ENCODE assay signal across 34 mouse cellular contexts in the genomic region with DNA sequence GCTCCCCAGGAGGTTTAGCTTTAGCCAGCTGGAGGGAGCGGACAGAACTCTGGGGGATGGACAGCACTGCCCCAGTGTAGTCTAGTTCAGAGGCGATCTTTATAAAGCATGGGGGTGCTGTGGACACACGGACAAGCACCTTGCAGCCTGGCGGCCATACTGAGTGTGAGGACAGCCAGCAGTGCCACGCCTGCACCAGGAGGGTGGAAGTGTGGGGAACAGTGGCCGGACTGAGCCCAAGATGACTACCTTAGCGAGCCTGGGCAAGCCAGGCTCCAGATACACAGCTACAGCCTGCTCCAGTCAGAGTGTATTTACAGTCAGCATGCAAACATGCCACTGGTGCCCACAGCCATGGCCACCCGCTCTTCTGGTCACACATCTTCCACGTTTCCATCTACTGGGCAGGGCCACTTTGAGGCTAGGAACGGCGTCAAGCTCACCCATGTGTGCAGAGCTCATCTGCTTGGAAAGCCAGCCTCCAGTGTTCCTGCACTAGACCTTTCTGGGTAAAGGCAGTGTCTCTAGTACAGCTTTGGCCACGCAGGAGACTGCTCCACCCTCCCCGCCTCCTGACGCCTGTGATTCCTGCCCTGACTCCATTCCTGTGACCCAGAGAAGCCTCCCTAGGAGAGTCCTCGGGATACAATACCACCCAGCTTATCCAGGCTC. TPM values are rescaled to one million over a fixed set of nuclear protein-coding genes. Genes with fewer than 3 reads are reported as not detected.
DNase-seq lines count a peak whose midpoint lies in the region; ATAC-seq and TF ChIP-seq lines count a peak whose summit lies in the region.
"Had no signal": no experiment of that assay in that cellular context is flagged by ENCODE, and none has a peak within 500 bp of the region (broad histone marks: within the 10 kb centered on the region; RNA-seq: fewer than 3 reads in every experiment).

No protein-coding gene starts in this region.

- no peaks in the 10 kb centered on the region for H3K27me3 ChIP-seq in midbrain, embryonic 12.5 days
- H3K27me3 ChIP-seq in midbrain, embryonic 15.5 days (replicated peaks), result no peaks in the 10 kb centered on the region
- H3K27me3 ChIP-seq: CH12.LX; embryonic facial prominence, embryonic 13.5 days; heart, embryonic 12.5 days; heart, embryonic 15.5 days; hindbrain, embryonic 13.5 days had no signal

- no peak overlapping the region for H3K4me2 ChIP-seq in midbrain, embryonic 12.5 days (replicated peaks)
- no peak overlapping the region for H3K4me2 ChIP-seq in midbrain, embryonic 15.5 days
- H3K4me2 ChIP-seq: embryonic facial prominence, embryonic 13.5 days; heart, embryonic 12.5 days; heart, embryonic 15.5 days; hindbrain, embryonic 13.5 days had no signal

- H3K4me3 ChIP-seq in layer of hippocampus, adult 2 months, result peak overlapping the region; percentile 4
- H3K4me3 ChIP-seq in midbrain, embryonic 12.5 days, result no peak overlapping the region
- no peak overlapping the region for H3K4me3 ChIP-seq in midbrain, embryonic 15.5 days
- no peak overlapping the region for H3K4me3 ChIP-seq in cortical plate, adult 2 months (ENCODE audit: insufficient read depth, low read length)
- H3K4me3 ChIP-seq: embryonic facial prominence, embryonic 10.5 days; embryonic facial prominence, embryonic 13.5 days; erythroblast, embryonic 14.5 days; gastrocnemius, adult 2 months; heart, embryonic 12.5 days; heart, embryonic 15.5 days; hindbrain, embryonic 10.5 days; hindbrain, embryonic 13.5 days had no signal

- TF ChIP-seq POLR2A in cortical plate, adult 2 months (IDR thresholded peaks at IDR 0.05; ENCODE audit: extremely low read depth, insufficient read depth, low read length), result no peak

- no peaks in the 10 kb centered on the region for H3K9me3 ChIP-seq in midbrain, embryonic 12.5 days
- no peaks in the 10 kb centered on the region for H3K9me3 ChIP-seq in midbrain, embryonic 15.5 days
- H3K9me3 ChIP-seq: embryonic facial prominence, embryonic 10.5 days; embryonic facial prominence, embryonic 13.5 days; G1E; heart, embryonic 12.5 days; heart, embryonic 15.5 days; hindbrain, embryonic 10.5 days; hindbrain, embryonic 13.5 days had no signal

- no peak for TF ChIP-seq CTCF in layer of hippocampus, adult 2 months (conservative IDR thresholded peaks at IDR 0.05)
- TF ChIP-seq CTCF in cortical plate, adult 2 months (IDR thresholded peaks at IDR 0.05; ENCODE audit: extremely low read depth, insufficient read depth, low read length), result no peak

- H3K4me1 ChIP-seq in midbrain, embryonic 12.5 days, result peaks cover 27% of the 10 kb centered on the region
- peaks cover 26% of the 10 kb centered on the region for H3K4me1 ChIP-seq in midbrain, embryonic 15.5 days
- peaks cover 10% of the 10 kb centered on the region for H3K4me1 ChIP-seq in cortical plate, adult 2 months (ENCODE audit: control insufficient read depth, insufficient read depth, low read length)

- peaks cover 38% of the 10 kb centered on the region for H3K36me3 ChIP-seq in midbrain, embryonic 12.5 days
- peaks cover 19% of the 10 kb centered on the region; the same call in 1 of the 2 replicates for H3K36me3 ChIP-seq in midbrain, embryonic 15.5 days (replicated peaks)

- DNase-seq in heart, adult 11 months, result peak; percentile 74
- no peak for DNase-seq in heart, postnatal 10 days
- DNase-seq in layer of hippocampus, adult 2 months (ENCODE audit: low spot score in 2 of 2), result peak in 1 of 2 experiments; percentile 8
- DNase-seq in layer of hippocampus, postnatal 36 days, result no peak
- DNase-seq: B cell, adult 2 months; cerebellum, adult 11 months; cerebellum, adult 2 months; cerebellum, adult 9-11 months; embryo, embryonic 11 days; forebrain, postnatal 0 days; gastrocnemius, adult 2 months; gastrocnemius, postnatal 14 days; heart, adult 18-20 months; heart, postnatal 14 days had no signal

- WGBS in midbrain, embryonic 12.5 days, result 89% methylated on average over 15 of the region's 15 CpGs
- 95% methylated on average over 15 of the region's 15 CpGs for WGBS in midbrain, embryonic 15.5 days

- intact Hi-C loops in heart, postnatal 10 days (cut with DNase I), result no loop called here

- H3K9ac ChIP-seq in midbrain, embryonic 12.5 days (replicated peaks), result 0 out of 2 replicates have a peak overlapping the region, but pooled peaks have one; percentile 5
- no peak overlapping the region for H3K9ac ChIP-seq in midbrain, embryonic 15.5 days
- H3K9ac ChIP-seq: embryonic facial prominence, embryonic 13.5 days; forebrain, postnatal 0 days; heart, embryonic 12.5 days; heart, embryonic 15.5 days; hindbrain, embryonic 13.5 days had no signal

- H3K27ac ChIP-seq in layer of hippocampus, adult 2 months, result peak overlapping the region; percentile 95
- H3K27ac ChIP-seq in midbrain, embryonic 12.5 days (replicated peaks), result no peak overlapping the region
- H3K27ac ChIP-seq in midbrain, embryonic 15.5 days, result no peak overlapping the region
- H3K27ac ChIP-seq in cortical plate, adult 2 months (ENCODE audit: insufficient read depth, low read length), result peak overlapping the region; percentile 14; the same call in 1 of the 2 replicates
- H3K27ac ChIP-seq: embryonic facial prominence, embryonic 10.5 days; embryonic facial prominence, embryonic 13.5 days; gastrocnemius, adult 2 months; heart, embryonic 15.5 days; hindbrain, embryonic 10.5 days; hindbrain, embryonic 13.5 days had no signal

- no peak for ATAC-seq in midbrain, embryonic 12.5 days (ENCODE audit: low FRiP score, low read depth)
- ATAC-seq in midbrain, embryonic 15.5 days (replicated peaks), result no peak
- ATAC-seq: forebrain, embryonic 14.5 days; forebrain, postnatal 0 days; hindbrain, embryonic 16.5 days had no signal

RNA-seq across cellular contexts. Expression of a gene that starts 4.1 kb away (rescaled TPM):
- total RNA-seq in heart, postnatal 10 days (2021), result 100 to 1,000 TPM; 221 to 231 TPM
- 100 to 1,000 TPM; 321 to 335 TPM for total RNA-seq in layer of hippocampus, adult 2 months (2021)
- total RNA-seq in layer of hippocampus, postnatal 36 days (2021), result 100 to 1,000 TPM; 336 to 386 TPM
- polyA plus RNA-seq in midbrain, embryonic 12.5 days (2016; fragmentation: Nextera tagmentation; extraction: Ambion mirVana), result 389 and 410 TPM in 2 replicates
- 526 and 562 TPM in 2 replicates for polyA plus RNA-seq in midbrain, embryonic 15.5 days (2015; fragmentation: Nextera tagmentation; extraction: Ambion mirVana)
- 363 and 403 TPM in 2 replicates for polyA plus RNA-seq in cortical plate, adult 2 months (2012; rRNA removed)

RNA-seq across cellular contexts. Expression of a gene that starts 11.0 kb away (rescaled TPM):
- not detected for total RNA-seq in heart, postnatal 10 days (2021)
- 1 to 10 TPM in 1 of 2 experiments, under 1 TPM in 1; 0.61 to 1.2 TPM for total RNA-seq in layer of hippocampus, adult 2 months (2021)
- total RNA-seq in layer of hippocampus, postnatal 36 days (2021), result under 1 TPM; 0.15 to 0.35 TPM
- polyA plus RNA-seq in midbrain, embryonic 12.5 days (2016; fragmentation: Nextera tagmentation; extraction: Ambion mirVana), result not detected in 2 replicates
- polyA plus RNA-seq in midbrain, embryonic 15.5 days (2015; fragmentation: Nextera tagmentation; extraction: Ambion mirVana), result 0.35 TPM in 1 of 2 replicates, not detected in the other
- polyA plus RNA-seq in cortical plate, adult 2 months (2012; rRNA removed), result 0.27 and 0.49 TPM in 2 replicates
- total RNA-seq: adrenal gland, adult 2 months; adrenal gland, postnatal 14 days; CH12.LX; forebrain, postnatal 0 days; gastrocnemius, adult 2 months; heart, adult 18-20 months; heart, postnatal 14 days had no signal
- polyA plus RNA-seq: embryonic facial prominence, embryonic 13.5 days; forebrain, embryonic 14.5 days; G1E; heart, embryonic 12.5 days; heart, embryonic 15.5 days had no signal

RNA-seq across cellular contexts. Expression of a gene that starts 20.0 kb away (rescaled TPM):
- not detected for total RNA-seq in heart, postnatal 10 days (2021)
- under 1 TPM in 1 of 2 experiments, not detected in 1; 0.08 TPM for total RNA-seq in layer of hippocampus, adult 2 months (2021)
- not detected for total RNA-seq in layer of hippocampus, postnatal 36 days (2021)
- 0.10 TPM in 1 of 2 replicates, not detected in the other for polyA plus RNA-seq in midbrain, embryonic 12.5 days (2016; fragmentation: Nextera tagmentation; extraction: Ambion mirVana)
- polyA plus RNA-seq in midbrain, embryonic 15.5 days (2015; fragmentation: Nextera tagmentation; extraction: Ambion mirVana), result not detected in 2 replicates
- not detected in 2 replicates for polyA plus RNA-seq in cortical plate, adult 2 months (2012; rRNA removed)
- total RNA-seq: adrenal gland, adult 2 months; adrenal gland, postnatal 14 days; adrenal gland, postnatal 4 days; common myeloid progenitor, adult 5-6 weeks; forebrain, postnatal 0 days; gastrocnemius, adult 2 months; gastrocnemius, postnatal 14 days; gastrocnemius, postnatal 4 days; heart, adult 18-20 months; heart, postnatal 14 days had no signal
- polyA plus RNA-seq: adrenal gland, adult 2 months; cerebellum, adult 2 months; embryonic facial prominence, embryonic 10.5 days; embryonic facial prominence, embryonic 13.5 days; erythroblast, embryonic 14.5 days; forebrain, embryonic 14.5 days; forebrain, postnatal 0 days; G1E; heart, embryonic 12.5 days; heart, embryonic 15.5 days; hindbrain, embryonic 13.5 days; hindbrain, embryonic 16.5 days had no signal

RNA-seq across cellular contexts. Expression of a gene that starts 32.1 kb away (rescaled TPM):
- not detected for total RNA-seq in heart, postnatal 10 days (2021)
- total RNA-seq in layer of hippocampus, adult 2 months (2021), result not detected
- total RNA-seq in layer of hippocampus, postnatal 36 days (2021), result not detected
- polyA plus RNA-seq in midbrain, embryonic 12.5 days (2016; fragmentation: Nextera tagmentation; extraction: Ambion mirVana), result not detected in 2 replicates
- polyA plus RNA-seq in midbrain, embryonic 15.5 days (2015; fragmentation: Nextera tagmentation; extraction: Ambion mirVana), result not detected in 2 replicates
- polyA plus RNA-seq in cortical plate, adult 2 months (2012; rRNA removed), result not detected in 2 replicates
- total RNA-seq: adrenal gland, adult 2 months; adrenal gland, postnatal 14 days; adrenal gland, postnatal 4 days; common myeloid progenitor, adult 5-6 weeks; forebrain, postnatal 0 days; gastrocnemius, adult 2 months; gastrocnemius, postnatal 14 days; gastrocnemius, postnatal 4 days; heart, adult 18-20 months; heart, postnatal 14 days had no signal
- polyA plus RNA-seq: adrenal gland, adult 2 months; cerebellum, adult 2 months; embryonic facial prominence, embryonic 10.5 days; embryonic facial prominence, embryonic 13.5 days; erythroblast, embryonic 14.5 days; forebrain, embryonic 14.5 days; forebrain, postnatal 0 days; frontal cortex, adult 2 months; G1E; heart, embryonic 12.5 days; heart, embryonic 15.5 days; hindbrain, embryonic 10.5 days; hindbrain, embryonic 13.5 days; hindbrain, embryonic 16.5 days had no signal

RNA-seq across cellular contexts. Expression of a gene that starts 43.4 kb away (rescaled TPM):
- not detected for total RNA-seq in heart, postnatal 10 days (2021)
- total RNA-seq in layer of hippocampus, adult 2 months (2021), result not detected
- total RNA-seq in layer of hippocampus, postnatal 36 days (2021), result not detected
- polyA plus RNA-seq in midbrain, embryonic 12.5 days (2016; fragmentation: Nextera tagmentation; extraction: Ambion mirVana), result not detected in 2 replicates
- not detected in 2 replicates for polyA plus RNA-seq in midbrain, embryonic 15.5 days (2015; fragmentation: Nextera tagmentation; extraction: Ambion mirVana)
- polyA plus RNA-seq in cortical plate, adult 2 months (2012; rRNA removed), result not detected in 2 replicates
- total RNA-seq: adrenal gland, adult 2 months; adrenal gland, postnatal 14 days; adrenal gland, postnatal 4 days; CH12.LX; common myeloid progenitor, adult 5-6 weeks; forebrain, postnatal 0 days; G1E; gastrocnemius, adult 2 months; gastrocnemius, postnatal 14 days; gastrocnemius, postnatal 4 days; heart, adult 18-20 months; heart, postnatal 14 days had no signal
- polyA plus RNA-seq: adrenal gland, adult 2 months; cerebellum, adult 2 months; embryonic facial prominence, embryonic 10.5 days; embryonic facial prominence, embryonic 13.5 days; erythroblast, embryonic 14.5 days; forebrain, embryonic 14.5 days; forebrain, postnatal 0 days; frontal cortex, adult 2 months; G1E; heart, embryonic 12.5 days; heart, embryonic 15.5 days; hindbrain, embryonic 10.5 days; hindbrain, embryonic 13.5 days; hindbrain, embryonic 16.5 days had no signal

Comparison
In these comparisons a context has a peak if more than half of its experiments do, and no peak if none do; other contexts are left out.
1. H3K27ac ChIP-seq: peak in layer of hippocampus, adult 2 months (single experiment) and cortical plate, adult 2 months (single experiment); none in midbrain, embryonic 12.5 days (single experiment) and midbrain, embryonic 15.5 days (single experiment).